Mouse (Mus musculus) lung, adult 2 months (tissue): ENCODE measurements around the gene Dpf3.

Source experiments
- CTCF ChIP-seq: fragments of 200-500 bp; IDR thresholded peaks from 2 replicates; pipeline ENCODE4 v1.5.1; 2011; ENCODE audit warnings: mild to moderate bottlenecking, low read length, control low read depth; ENCODE audit not compliant: insufficient read depth
- POLR2A ChIP-seq: fragments of 200-500 bp; IDR thresholded peaks from 2 replicates; pipeline ENCODE4 v1.6.1; 2011; ENCODE audit warnings: low read depth, mild to moderate bottlenecking, control low read depth, low read length, borderline replicate concordance; ENCODE audit errors: extremely low read depth

DNA sequence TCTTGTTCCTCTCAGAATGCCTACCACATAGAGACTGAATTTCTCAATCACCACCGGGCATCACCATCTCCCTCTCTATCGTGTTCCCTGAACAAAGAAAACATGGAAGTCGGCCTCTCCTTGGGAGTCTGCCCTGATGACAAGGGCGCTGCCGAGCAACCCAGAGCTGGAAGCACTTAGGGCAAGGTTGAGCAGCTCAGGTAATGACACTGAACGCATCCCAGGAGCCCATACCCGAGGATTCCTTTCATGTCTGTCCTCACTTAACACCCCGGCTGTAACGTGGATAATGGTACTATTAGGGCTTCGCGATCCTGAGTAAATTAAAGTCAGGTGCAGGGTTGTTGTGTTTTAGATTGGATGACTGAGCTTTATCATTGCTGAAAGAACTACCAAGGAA lies 176.9 kb downstream of the Dpf3 start:
- TF ChIP-seq POLR2A = no peak
- no peak for TF ChIP-seq CTCF
